Mouse (Mus musculus): ENCODE results near the gene Dusp14.

Gene Dusp14

DNA sequence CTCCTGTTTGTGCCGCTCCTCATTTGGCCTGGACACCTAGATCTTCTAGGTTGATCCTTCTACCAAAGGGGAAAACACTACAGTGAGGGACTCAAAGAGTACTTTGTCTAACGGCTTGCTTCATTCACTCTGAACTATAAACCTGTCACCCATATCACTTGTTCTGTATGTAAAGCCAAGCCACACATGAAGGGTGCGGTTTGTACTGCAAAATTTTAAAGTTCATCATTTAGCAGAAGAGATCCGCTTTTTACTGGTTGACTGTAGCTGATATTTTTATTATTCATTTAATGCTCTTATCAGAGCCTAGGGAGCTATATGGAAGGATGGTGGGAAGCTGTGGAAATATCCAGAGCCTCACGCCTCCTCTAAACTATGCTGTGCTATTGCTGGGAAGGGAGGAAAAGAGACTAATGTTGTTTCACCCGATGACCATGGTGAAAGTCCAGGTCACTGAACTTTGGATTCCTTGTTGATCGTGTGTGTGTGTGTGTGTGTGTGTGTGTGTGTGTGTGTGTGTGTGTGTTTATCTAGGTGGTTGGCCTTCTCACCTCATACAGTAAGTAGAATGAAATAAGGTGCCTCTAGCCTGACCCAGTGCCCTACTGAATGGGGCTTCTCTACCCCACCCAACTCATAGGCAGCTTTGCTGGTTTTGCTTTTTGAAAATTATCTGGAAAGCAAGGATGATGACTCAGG lies 52.1 kb downstream of the Dusp14 start:
- no peak for DNase-seq (ENCODE audit: low read depth, low spot score)

- no peak for DNase-seq (ENCODE audit: low read depth, low spot score)
Measured at GRCm38 (mm10) chr11:84016147-84016809, 52.8 kb downstream of the Dusp14 start.

GRCm38 (mm10) chr11:84013105-84013504 lies 56.0 kb downstream of the Dusp14 start:
- DNase-seq (ENCODE audit: low read depth, low spot score), result no peak

GRCm38 (mm10) chr11:84011576-84011975 lies 57.5 kb downstream of the Dusp14 start:
- no peak for DNase-seq (ENCODE audit: low read depth, low spot score)

DNA sequence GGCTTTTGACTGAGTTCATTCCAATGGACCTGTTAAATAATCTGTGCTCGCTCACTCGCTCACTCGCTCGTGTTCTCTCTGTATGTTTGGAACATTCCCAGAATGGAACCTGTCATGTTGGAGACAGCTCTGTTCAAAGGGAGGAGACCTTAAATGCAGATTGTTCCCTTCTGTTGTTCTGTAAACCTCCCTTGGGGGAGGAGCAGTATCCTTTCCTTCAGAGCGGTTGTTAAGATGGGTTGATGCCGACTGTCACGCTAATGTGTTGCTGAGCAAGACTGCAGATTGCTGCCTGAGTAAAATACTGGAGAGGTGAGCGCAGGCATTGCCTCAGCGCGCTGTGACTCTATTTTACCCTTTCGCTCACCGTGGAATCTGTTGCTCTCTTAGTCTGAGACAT lies 58.0 kb downstream of the Dusp14 start:
- no peak for DNase-seq (ENCODE audit: low read depth, low spot score)

- DNase-seq (ENCODE audit: low read depth, low spot score), result no peak
Measured at GRCm38 (mm10) chr11:84010411-84010810, 58.6 kb downstream of the Dusp14 start.

GRCm38 (mm10) chr11:84009001-84009400 lies 60.1 kb downstream of the Dusp14 start:
- DNase-seq (ENCODE audit: low read depth, low spot score), result no peak

DNA sequence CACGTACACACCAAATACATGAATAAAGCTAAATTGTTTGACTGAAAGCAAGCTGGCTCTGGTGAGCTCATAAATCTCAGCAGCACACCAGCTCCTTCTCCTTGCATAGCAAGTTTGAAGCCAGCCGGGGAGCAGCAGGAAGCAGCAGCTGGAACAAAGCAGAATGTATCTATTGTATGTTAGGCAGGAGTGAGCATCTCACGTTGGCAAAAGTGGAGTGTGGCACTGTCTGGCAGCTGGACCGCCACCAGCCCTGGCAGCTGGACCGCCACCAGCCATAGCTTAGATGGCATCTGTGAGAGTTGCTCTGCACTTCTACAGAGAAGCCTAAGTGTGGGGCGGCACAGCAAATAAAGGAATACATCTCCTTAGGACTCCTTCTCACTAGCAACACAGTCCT lies 65.1 kb downstream of the Dusp14 start:
- no peak for DNase-seq (ENCODE audit: low read depth, low spot score)

DNA sequence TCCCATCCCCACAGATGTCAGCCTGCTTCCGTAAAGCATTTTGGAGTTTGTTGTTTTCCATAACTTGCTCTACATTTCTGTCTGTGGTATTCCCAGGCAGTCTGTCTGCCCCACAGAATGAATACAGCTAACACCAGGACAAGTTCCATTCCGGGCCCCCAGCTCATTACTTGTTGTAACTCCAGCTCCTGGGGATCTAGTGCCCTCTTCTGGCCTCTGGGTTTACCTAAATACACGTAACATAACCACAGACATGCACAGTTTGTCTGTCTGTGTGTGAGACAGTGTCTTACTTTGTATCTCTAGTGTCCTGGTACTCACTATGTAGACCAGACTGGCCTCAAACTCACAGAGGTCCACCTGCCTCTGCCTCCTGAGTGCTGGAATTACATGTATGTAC lies 67.8 kb downstream of the Dusp14 start:
- DNase-seq (ENCODE audit: low read depth, low spot score), result peak; percentile 21

GRCm38 (mm10) chr11:83999411-83999915 lies 69.6 kb downstream of the Dusp14 start:
- no peak for DNase-seq (ENCODE audit: low read depth, low spot score)

DNA sequence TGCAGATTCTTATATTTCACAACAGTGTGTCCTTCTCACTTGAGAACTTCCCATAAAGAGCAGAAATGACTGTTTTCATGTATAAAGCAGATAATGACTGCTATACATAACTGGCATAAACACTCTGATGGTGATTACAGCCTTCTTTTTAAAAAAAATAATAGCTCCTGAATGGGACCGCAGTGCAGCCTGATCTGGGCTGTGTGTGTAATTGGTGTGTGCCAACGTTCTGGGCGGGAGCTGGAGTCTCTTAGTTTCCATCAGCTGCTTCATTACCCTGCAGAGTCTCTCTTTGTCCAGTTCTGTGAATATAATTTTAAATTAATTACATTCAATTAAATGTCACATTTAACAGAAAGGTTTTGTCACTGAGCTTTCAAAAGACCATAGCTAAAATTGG lies 70.1 kb downstream of the Dusp14 start:
- no peak for DNase-seq (ENCODE audit: low read depth, low spot score)
